Mouse (Mus musculus): ENCODE data around the gene Gse1. TPM values are rescaled to one million over a fixed set of nuclear protein-coding genes. Genes with fewer than 3 reads are reported as not detected.

Gse1 gene
- polyA plus RNA-seq, 1 experiment, result 52.4 TPM

- Histone ChIP-seq H3K4me1 (ENCODE audit: control insufficient read depth, insufficient read depth, low read length) (peaks cover 47% of the 10 kb centered on the region), H3K4me3 (replicated peaks; ENCODE audit: insufficient read depth, low read depth, low read length) (no peak overlapping the region), H3K27me3 (ENCODE audit: control insufficient read depth, insufficient read depth, low read length) (no peaks in the 10 kb centered on the region), H3K27ac (ENCODE audit: insufficient read depth, low read length) (no peak overlapping the region)
- DNase-seq, result peak in 1 of 2 experiments; percentile 30
- TF ChIP-seq CTCF (IDR thresholded peaks at IDR 0.05; ENCODE audit: borderline replicate concordance, insufficient read depth, low read depth, low read length) (no peak), POLR2A (IDR thresholded peaks at IDR 0.05; ENCODE audit: borderline replicate concordance, insufficient read depth, low read length) (no peak)
- 43% methylated on average over 14 of the region's 14 CpGs for WGBS
These were observed 264.1 kb downstream of the Gse1 start for GRCm38 (mm10) chr8:120492193-120492880.

- no peak overlapping the region for H3K27ac ChIP-seq (ENCODE audit: insufficient read depth, low read length)
- H3K4me1 ChIP-seq (ENCODE audit: control insufficient read depth, insufficient read depth, low read length), result peaks cover 52% of the 10 kb centered on the region
- WGBS, result 68% methylated on average over 4 of the region's 4 CpGs
- H3K27me3 ChIP-seq (ENCODE audit: control insufficient read depth, insufficient read depth, low read length), result no peaks in the 10 kb centered on the region
- H3K4me3 ChIP-seq (replicated peaks; ENCODE audit: insufficient read depth, low read depth, low read length), result no peak overlapping the region
- no peak for TF ChIP-seq POLR2A (IDR thresholded peaks at IDR 0.05; ENCODE audit: borderline replicate concordance, insufficient read depth, low read length)
- 0 out of 2 replicates have a peak, but pooled peaks have one; percentile 0 for TF ChIP-seq CTCF (IDR thresholded peaks at IDR 0.05; ENCODE audit: borderline replicate concordance, insufficient read depth, low read depth, low read length)
- no peak for DNase-seq
These were observed 264.6 kb downstream of the Gse1 start for GRCm38 (mm10) chr8:120492881-120493220.

GRCm38 (mm10) chr8:120493508-120494464 is 265.5 kb downstream of the Gse1 start:
- no peak overlapping the region for H3K27ac ChIP-seq (ENCODE audit: insufficient read depth, low read length)
- peaks cover 61% of the 10 kb centered on the region for H3K4me1 ChIP-seq (ENCODE audit: control insufficient read depth, insufficient read depth, low read length)
- DNase-seq, result peak in 1 of 2 experiments; percentile 29
- TF ChIP-seq POLR2A (IDR thresholded peaks at IDR 0.05; ENCODE audit: borderline replicate concordance, insufficient read depth, low read length), result no peak
- no peak for TF ChIP-seq CTCF (IDR thresholded peaks at IDR 0.05; ENCODE audit: borderline replicate concordance, insufficient read depth, low read depth, low read length)
- no peaks in the 10 kb centered on the region for H3K27me3 ChIP-seq (ENCODE audit: control insufficient read depth, insufficient read depth, low read length)
- H3K4me3 ChIP-seq (replicated peaks; ENCODE audit: insufficient read depth, low read depth, low read length), result no peak overlapping the region
- WGBS, result 56% methylated on average over 16 of the region's 16 CpGs

GRCm38 (mm10) chr8:120494903-120495302 is 266.6 kb downstream of the Gse1 start:
- H3K27me3 ChIP-seq (ENCODE audit: control insufficient read depth, insufficient read depth, low read length), result no peaks in the 10 kb centered on the region
- 14% methylated on average over 15 of the region's 15 CpGs for WGBS
- TF ChIP-seq POLR2A (IDR thresholded peaks at IDR 0.05; ENCODE audit: borderline replicate concordance, insufficient read depth, low read length), result no peak
- no peak for TF ChIP-seq CTCF (IDR thresholded peaks at IDR 0.05; ENCODE audit: borderline replicate concordance, insufficient read depth, low read depth, low read length)
- H3K27ac ChIP-seq (ENCODE audit: insufficient read depth, low read length), result no peak overlapping the region; the same call in 1 of the 2 replicates
- H3K4me1 ChIP-seq (ENCODE audit: control insufficient read depth, insufficient read depth, low read length), result peaks cover 70% of the 10 kb centered on the region
- DNase-seq, result peak; percentile 63 to 64
- H3K4me3 ChIP-seq (replicated peaks; ENCODE audit: insufficient read depth, low read depth, low read length), result no peak overlapping the region

GRCm38 (mm10) chr8:120495461-120495860 is 267.2 kb downstream of the Gse1 start:
- Histone ChIP-seq H3K27ac (ENCODE audit: insufficient read depth, low read length) (no peak overlapping the region), H3K4me1 (ENCODE audit: control insufficient read depth, insufficient read depth, low read length) (peaks cover 75% of the 10 kb centered on the region), H3K4me3 (replicated peaks; ENCODE audit: insufficient read depth, low read depth, low read length) (no peak overlapping the region), H3K27me3 (ENCODE audit: control insufficient read depth, insufficient read depth, low read length) (no peaks in the 10 kb centered on the region)
- 73% methylated on average over 5 of the region's 5 CpGs for whole genome bisulfite sequencing
- TF ChIP-seq POLR2A (IDR thresholded peaks at IDR 0.05; ENCODE audit: borderline replicate concordance, insufficient read depth, low read length) (no peak), CTCF (IDR thresholded peaks at IDR 0.05; ENCODE audit: borderline replicate concordance, insufficient read depth, low read depth, low read length) (no peak)
- no peak for DNase-seq

GRCm38 (mm10) chr8:120496478-120496877 is 268.2 kb downstream of the Gse1 start:
- Histone ChIP-seq H3K27ac (ENCODE audit: insufficient read depth, low read length) (no peak overlapping the region), H3K4me1 (ENCODE audit: control insufficient read depth, insufficient read depth, low read length) (peaks cover 78% of the 10 kb centered on the region), H3K4me3 (replicated peaks; ENCODE audit: insufficient read depth, low read depth, low read length) (no peak overlapping the region), H3K27me3 (ENCODE audit: control insufficient read depth, insufficient read depth, low read length) (no peaks in the 10 kb centered on the region)
- TF ChIP-seq CTCF (IDR thresholded peaks at IDR 0.05; ENCODE audit: borderline replicate concordance, insufficient read depth, low read depth, low read length) (no peak), POLR2A (IDR thresholded peaks at IDR 0.05; ENCODE audit: borderline replicate concordance, insufficient read depth, low read length) (no peak)
- no peak for DNase-seq
- WGBS, result 96% methylated on average over 15 of the region's 15 CpGs

- peaks cover 74% of the 10 kb centered on the region for H3K4me1 ChIP-seq (ENCODE audit: control insufficient read depth, insufficient read depth, low read length)
- no peak overlapping the region for H3K4me3 ChIP-seq (replicated peaks; ENCODE audit: insufficient read depth, low read depth, low read length)
- 60% methylated on average over 11 of the region's 11 CpGs for WGBS
- H3K27me3 ChIP-seq (ENCODE audit: control insufficient read depth, insufficient read depth, low read length), result no peaks in the 10 kb centered on the region
- peak overlapping the region; percentile 9; the same call in 1 of the 2 replicates for H3K27ac ChIP-seq (ENCODE audit: insufficient read depth, low read length)
- TF ChIP-seq POLR2A (IDR thresholded peaks at IDR 0.05; ENCODE audit: borderline replicate concordance, insufficient read depth, low read length), result no peak
- TF ChIP-seq CTCF (IDR thresholded peaks at IDR 0.05; ENCODE audit: borderline replicate concordance, insufficient read depth, low read depth, low read length), result no peak
- no peak for DNase-seq
These were observed 269.3 kb downstream of the Gse1 start for GRCm38 (mm10) chr8:120497503-120497946.

All from cerebellum, adult 2 months (tissue).